Mouse (Mus musculus) testis, postnatal 10 days (tissue): ENCODE results near the gene Tmem135.

Experiments
- DNase-seq: peaks from one replicate; pipeline ENCODE4 v3.0.0; 2021; ENCODE audit warnings: low spot score

Gene Tmem135

DNA sequence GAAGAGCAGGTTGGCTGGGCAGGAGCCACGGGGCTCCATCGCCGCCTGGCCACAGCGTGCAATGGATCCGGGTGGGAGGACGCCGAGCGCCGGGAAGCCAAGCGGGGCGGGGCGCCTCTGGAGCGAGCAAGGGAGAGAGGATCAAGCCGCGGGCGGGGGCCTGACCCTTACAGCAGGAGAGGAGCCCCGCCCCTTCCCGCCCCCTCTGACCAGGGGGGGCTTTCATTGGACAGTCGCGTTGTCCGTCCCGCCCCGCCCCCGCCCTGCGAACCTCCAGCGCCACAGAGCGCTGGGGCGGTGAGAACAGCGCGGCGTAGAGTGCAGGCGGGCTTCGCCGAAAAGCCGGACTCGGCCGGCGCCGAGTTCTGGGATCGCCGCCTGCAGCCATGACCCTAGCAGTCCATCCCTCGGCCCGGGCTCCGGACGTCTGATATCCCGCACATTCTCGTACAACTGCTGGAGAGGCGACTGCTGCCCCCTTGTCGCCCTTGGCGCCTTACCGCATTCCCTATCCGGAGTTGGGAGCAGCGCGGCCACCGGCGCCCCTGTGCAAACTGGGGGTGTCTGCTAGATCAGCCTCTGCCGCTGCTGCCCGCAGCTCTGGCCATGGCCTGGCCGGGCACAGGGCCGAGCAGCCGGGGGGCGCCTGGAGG lies at the start of gene Tmem135, which contains the start of gene Fzd4:
TSS of gene Tmem135 (minus strand) at position 142 of the 653 bp plus-strand sequence.
TSS of gene Fzd4 (plus strand) at position 275 of the 653 bp plus-strand sequence.
- peak; percentile 96 for DNase-seq

DNA sequence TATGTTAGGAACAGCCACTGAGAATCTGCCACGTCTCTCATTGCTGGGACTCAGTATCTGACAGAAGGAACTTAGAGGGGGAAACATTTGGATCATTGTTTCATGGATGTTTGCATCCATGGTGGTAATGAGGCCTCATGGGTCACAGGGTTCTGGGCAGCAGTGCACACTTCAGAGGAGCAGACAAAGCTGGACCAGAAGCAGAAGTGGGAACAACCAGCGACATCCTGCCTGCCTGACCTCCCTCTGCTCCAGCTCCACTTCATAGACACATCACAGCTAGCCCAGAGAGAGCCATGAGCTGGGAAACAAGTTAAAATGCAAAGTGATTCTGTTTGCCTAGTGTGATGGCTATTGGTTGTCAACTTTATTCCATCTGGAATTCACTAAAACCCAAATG lies 46.3 kb upstream of the Tmem135 start:
- DNase-seq: no peak

DNA sequence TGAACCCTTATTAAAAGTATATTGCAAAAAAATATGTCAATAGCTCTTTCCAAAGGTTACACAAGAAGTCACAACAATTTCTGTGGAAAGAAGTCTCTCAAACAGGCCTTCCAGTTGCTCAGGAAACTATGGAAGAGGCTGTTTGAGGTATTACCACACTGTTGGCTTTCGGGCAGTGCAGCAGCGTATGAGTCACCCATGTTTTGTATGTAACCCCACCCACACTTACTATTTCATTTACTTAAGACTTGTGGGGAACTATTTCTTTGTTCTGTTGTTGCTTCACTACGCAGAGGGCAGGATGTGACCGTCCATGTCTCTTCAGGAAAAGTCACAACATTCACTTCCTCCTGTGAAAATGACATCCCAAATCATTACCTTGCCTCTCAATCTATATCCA lies 41.1 kb upstream of the Tmem135 start:
- no peak for DNase-seq

DNA sequence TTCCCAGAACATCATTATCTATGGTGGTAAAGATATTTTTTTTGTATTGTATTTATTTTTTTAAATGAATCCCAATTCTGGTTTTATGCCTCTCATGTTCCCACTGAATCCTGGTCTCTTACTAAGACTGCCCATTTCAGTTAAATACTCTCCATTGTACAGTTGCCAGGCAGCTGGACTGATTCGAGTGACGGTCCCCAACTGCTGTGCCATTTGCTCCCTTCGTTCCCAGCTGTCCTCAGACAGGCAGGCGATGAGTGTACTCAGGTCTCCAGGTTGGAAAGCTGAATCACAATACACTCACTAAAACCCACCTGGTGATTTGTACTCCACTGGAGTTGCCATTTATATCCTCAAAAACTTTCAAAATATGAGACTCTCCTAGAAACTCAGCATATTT lies 38.2 kb upstream of the Tmem135 start:
- DNase-seq: no peak

DNA sequence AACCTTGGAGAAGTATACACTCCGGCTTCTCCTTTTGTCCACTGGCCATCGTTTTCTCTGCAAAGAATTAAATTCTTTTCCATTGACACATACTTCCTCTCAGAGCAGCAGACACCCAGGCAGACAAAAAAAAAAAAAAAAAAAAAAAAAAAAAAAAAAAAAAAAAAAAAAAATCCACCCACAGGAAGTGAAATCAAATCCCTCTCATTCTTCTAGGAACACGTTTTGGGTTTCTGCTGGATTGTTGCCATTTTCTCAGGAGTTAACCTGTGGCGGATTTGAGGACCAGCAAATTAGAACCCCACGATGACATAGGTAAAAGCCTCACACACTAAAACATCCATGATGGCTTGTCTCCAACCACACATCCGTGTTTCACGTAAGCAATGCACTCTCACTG lies 37.3 kb upstream of the Tmem135 start:
- DNase-seq: no peak

DNA sequence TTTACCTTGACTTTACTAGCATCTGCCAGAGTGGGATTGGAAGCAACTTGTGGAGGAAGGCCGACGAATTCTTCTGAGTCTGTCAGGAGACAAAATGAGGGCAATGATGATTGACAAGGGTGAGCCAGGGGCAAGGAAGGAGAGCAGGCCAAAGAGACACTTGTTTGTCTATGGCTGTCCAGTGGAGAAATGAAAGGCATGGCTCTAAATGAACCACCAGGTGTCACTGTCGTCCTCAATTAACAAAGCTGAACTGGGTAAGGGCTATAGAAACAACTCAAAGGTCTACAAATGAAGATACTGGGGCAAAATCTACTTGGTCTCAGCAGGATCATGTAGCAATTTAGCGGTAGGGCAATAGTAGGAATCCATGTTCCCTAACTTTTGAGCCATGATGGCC lies 33.6 kb upstream of the Tmem135 start:
- peak; percentile 49 for DNase-seq

DNA sequence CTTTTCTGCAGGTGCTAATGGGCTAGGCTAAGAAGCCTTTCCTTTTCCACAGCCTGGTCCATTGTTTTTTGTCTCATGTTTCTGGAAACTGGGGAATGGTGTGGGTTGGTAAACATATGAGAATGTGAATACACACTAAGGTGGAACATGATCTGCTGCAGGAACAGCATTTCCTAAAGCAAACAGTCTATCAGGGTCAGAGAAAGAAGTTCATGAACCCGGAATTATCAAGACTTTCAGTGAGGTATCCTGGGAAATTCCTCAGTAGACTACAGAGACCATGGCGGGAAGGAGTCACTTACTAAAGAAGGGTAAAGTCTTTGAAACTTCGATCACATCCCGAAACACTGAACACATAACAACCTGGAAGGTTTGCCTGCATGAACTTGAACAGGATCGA lies 32.4 kb upstream of the Tmem135 start:
- no peak for DNase-seq

DNA sequence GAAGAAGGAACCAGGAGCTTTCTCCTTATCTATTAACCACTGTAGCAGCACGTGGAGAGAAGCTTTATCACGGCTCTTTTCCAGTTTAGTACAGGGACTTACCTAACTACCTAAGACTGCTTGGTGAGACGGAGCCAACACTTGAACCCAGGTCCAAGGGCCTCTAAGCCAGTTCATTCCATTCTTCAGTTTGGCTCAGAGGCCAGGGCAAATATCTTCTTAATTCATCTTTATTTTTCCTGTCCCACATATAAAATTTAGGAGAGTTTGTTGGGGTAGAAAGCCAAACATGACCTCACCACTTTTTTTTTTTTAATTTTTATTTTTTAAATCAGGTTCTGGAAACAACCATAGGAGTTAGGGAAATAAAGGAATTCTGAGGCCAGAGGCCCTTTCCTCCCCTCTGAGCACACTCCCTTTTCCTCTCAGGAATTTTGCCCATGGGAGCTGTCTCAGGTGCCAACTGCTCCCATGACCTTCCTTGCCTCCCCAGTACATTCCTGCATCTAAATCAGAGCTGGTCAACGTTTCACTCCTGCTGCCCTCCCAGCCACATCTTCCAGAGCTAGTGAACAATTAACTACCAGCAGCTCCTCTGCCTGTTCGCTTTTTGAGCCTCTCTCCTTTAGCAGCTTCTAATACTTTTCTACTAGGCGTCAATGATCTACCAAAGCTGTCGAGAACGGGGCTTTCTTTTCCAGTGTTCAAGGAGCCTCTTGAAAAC lies 30.0 kb upstream of the Tmem135 start:
- no peak for DNase-seq

DNA sequence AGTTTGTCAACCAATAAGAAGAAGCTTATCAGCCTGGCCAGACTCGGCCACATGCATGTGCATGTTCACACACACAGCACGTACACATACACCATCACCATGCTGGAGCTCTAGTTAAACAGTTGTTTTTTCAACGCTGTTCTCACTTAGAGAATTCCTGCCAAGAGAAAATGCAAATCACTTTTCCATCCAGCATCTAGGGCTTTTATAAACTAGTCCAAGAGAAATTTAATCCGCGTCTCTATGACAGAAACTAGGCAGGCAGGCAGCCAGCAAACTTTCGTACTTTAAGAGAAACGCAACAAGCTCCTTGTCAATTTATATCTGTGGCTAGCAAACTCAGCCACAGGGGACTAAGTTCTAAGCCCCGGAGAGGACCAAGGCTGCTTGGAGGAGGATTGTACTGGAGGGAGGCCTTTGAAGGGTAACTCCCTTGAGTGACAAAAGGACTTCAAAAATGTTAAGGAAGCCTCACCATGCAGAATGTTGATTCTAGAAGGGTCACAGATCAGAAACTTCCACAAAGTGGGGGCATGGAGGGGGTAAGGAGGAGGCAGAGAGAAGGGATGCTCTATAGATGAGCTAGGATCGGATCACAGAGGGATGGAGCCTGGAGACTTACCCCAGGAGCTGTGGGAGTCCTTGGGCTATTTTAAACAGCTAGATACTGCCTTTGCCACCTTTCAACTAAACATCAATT lies 29.3 kb upstream of the Tmem135 start:
- DNase-seq: no peak

DNA sequence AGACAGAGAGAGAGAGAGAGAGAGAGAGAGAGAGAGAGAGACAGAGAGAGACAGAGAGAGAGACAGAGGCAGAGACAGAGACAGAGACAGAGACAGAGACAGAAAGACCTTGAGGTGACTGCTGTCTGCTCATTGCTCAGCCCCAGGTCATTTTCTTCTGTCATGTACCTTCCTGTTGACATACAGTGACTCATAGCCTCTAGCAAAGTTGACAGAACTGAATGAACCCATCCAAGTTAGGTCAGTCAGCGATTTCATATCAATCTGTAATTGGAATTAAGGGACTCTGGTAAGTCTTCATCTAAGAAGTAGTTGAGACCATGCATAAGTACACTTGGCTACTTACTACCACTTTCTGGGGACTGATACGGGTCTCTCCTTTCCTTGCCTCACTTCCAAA lies 27.2 kb upstream of the Tmem135 start:
- no peak for DNase-seq

DNA sequence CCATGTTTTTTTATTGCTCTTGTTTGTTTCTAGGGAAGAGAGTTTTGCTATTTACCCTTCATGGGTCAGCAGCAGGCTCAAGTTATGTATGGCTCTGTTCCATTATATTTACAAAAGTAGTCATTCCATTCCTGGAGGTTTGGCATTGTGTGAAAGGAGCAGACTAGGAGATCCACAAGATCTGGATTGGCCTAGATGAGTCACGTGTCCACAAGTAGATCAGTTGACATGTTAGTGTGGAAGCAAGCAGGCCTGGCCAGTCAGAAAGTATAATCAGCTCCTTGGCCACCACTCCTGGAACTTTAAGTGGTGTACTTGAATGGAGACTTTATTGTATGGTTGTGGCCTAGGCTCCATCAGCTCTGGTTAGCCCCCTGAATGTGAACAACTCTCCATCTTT lies 25.3 kb upstream of the Tmem135 start:
- no peak for DNase-seq

DNA sequence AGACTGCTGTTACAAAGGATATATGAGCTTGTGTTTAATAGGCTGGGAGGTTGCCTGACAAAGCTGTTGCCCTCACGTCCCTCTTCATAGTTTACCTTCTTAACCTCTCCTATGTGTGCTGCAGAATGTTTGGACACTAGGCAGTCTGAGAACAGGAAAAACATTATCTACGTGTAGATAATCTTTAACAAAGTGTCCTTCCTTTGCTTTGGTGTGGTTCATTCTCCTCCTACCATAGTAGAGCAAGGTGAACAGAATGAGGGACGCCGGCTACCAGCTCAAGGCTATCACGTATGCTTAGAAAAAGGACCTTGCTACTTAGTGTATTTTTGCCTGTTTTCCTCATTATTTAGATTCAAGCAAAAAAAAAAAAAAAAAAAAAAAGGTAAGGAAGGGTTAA lies 24.8 kb upstream of the Tmem135 start:
- no peak for DNase-seq

DNA sequence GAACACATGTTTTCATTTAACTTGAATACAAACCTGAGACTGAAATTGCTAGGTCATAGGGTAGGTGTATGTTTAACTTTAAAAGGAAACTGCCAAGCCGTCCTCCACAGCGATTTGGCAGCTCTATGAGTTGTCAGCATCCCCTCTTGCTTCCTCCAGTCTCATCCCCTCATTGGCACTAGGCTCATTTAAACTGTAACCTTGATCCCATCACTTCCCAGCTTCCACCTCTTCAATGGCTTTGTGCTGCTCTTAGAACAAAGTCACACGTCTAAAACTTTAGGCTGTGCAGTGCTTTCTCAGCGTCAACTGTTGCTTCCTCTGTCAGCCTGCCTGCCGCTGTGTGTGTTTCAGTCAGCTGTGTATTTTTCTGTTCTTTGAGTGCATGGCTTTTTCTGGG lies 23.1 kb upstream of the Tmem135 start:
- DNase-seq: no peak

DNA sequence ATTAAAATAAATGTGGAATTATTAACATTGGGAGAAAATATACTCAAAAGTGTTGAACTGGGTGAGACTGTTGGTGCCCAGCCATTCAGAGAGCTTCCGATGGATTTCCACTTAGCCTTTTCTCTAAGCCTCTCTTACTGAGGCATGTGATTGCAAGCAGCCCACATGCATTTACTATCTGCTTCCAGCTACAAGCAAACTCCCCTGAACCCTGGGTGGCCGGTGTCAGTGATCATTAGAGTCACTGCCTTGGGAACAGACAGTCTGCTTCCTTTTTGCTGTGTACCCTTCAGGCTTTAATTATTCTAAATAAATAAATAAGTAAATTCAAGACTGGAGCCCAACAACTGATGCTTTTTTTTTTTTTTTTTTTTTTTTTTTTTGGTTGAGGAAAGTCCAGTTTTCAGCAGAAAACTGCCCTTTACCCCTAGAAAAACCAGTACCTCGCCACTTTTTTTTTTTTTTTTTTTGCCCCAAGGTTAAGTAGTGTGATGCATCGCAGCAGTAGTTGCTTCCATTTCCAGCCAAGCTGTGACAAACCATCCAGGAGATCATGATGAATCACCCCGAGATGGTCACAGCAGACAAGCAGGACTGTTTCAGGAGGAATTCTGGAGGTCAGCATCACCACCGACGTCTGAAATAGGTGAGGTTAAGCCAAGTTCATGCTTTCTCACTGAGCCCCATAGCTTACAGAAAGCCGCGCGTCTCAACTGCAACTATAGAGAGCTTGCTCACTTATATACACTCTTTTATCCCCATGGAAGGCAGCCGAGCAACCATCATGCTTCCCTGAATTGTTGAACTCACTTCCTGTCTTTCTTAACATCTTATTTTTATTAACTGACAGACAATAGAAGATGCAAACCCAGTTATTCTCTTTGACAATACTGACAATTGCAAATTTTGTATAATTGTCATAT lies 22.0 kb upstream of the Tmem135 start:
- DNase-seq: no peak

DNA sequence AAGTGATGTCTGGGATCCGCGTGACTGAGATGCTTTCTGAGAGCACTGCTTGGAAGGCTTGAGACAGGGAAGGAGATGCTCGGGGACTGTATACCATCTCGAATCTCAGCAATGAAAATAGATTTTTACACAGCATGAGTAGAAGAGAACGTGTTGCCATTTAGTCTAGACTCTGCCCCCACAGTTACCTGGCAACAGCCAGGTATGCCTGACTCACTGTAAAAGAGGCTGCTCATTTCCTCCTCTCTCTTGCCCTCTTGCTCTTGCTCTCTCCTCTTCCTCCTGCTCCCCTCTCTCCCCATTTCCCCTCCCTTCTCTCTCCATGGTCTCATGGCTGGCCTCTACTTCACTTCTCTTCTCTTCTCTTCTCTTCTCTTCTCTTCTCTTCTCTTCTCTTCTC lies 20.6 kb upstream of the Tmem135 start:
- DNase-seq: no peak

DNA sequence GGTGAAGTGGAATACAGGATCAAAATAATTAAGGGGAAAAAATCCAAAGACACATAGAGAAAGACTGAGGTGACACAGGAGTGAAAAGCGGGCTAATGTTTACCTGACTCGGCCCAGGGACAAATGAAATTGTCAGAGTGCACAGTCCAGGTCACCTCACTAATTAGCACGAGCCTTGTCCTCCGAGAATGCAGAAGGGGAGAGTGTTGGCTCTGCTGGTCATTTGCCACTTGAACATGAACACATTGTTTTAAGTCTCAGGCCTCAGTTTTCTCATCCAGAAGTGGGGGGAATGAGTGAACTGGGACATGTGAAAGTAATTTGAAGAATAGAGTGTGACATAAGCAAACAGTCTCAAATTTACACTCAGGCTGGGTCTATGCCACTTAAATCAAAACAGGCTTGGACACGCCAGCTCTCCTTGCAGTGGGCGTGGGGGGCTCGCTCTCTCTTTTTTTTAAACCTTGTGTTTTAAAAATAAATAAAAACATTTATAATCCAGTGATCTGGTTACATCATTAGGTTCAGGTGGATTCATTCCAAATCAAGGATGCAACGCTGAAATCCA lies 19.8 kb upstream of the Tmem135 start:
- no peak for DNase-seq

DNA sequence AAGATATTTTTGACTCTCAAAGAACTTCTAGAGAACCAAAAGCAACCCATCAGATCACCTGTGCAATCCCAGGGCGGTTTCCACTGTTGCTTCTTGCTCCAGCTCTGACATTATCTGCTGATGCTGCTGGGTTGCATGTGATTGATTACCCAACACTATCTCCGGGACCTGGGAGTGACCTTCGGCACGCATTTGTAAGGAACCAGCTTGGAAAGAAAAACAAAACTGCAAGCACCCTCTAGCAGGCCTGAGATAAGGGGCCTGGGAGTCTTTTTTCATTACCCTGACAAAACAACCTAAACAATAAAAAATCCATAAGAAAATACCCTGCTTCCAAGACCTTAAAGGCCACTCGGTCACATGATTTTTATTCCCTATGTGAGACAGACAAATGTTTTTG lies 19.2 kb upstream of the Tmem135 start:
- no peak for DNase-seq

DNA sequence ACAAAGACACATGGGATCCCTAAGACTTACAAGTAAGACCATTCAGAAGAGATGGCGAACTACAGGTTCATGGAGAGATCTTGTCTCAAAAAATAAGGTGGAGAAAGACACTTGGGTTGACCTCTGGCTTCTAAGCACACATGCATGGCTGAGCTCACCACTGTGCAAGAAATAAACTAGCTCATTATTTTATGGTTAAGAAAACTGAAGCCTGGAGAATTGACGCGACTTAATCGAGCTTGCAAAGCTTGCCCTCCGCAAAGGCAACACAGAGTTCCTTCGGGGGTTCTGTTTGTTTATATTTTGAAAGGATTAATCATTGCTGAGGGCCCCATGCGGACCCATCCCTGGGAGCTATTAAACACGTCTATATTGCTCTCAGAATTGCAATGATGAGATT lies 18.6 kb upstream of the Tmem135 start:
- no peak for DNase-seq

DNA sequence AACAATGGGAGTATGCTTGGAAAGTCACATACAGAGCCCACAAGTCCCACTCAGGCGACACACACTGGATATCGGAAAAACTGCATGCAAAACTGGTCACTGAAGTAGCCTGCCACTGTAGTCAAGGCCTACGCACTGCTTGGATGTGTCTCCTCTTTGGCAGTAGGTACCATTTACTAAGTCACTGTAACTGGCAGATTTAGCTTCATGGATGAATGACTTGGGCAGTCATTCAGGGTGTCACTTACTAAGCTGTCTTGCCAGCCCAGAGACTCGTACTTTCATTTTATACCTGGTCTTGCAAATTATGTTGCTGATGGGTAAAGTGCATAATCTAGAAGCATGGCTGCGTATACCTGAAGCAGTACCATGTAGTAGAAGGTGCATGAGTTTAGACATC lies 17.3 kb upstream of the Tmem135 start:
- no peak for DNase-seq

DNA sequence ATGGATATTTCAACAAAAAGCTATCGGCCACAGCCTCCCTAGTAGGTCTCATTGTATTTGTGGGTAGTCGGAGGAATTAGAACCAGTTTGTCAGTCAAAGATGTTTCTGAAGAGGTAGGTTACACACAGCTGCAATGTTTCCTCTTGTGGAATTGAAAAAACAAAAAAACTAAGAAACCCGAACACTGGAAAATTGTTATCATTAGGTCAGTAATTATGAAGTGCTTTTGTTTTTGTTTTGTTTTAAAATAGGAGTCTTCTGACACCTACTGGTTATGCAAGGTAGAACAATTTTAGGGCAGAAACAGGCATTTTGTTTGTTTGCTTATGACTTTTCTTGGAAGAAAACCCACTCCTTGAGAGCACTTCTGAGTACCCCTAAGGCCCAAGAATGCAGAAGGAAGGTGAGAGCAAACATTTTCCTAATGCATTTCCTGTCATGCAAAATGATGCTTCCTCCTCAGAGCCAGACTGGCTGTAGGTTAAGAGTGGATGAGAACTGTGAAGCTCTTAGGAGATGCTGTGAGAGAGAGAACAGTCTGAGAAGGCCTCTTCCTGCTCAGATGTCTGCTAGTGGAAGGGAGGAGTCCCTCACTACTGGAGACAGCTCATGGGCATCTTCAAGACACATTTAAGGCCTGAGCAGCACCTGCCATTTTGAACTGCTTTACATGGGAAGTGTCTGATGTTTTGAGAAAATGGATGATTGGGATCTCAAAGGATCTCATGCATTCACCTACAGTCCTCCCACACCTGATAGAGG lies 15.1 kb upstream of the Tmem135 start:
- no peak for DNase-seq

DNA sequence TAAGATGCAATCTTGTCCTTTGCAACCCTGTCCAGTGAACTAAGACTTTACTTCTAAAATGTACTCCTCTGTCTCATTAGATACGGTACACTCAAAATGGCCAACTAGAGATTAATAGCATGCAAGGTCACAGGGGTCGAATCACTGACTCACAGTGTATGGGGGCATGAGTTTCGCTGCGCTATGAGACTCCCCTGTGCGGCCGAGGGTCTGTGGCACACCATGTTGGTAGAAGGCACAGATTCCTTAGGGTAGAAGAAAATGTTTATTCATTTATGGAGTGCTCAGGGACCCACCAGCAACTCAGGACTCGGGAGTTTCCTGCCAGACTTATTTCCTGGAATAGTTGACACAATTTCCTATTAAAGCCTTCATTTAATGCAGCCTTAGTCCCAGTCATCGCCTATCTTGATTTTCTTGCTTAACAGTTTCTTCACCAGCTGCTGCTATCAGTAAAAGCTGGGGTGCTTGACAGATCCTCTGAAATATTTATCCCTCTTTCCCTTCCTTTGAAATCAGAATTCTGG lies 14.2 kb upstream of the Tmem135 start:
- DNase-seq: no peak
